Mouse (Mus musculus) heart, embryonic 11.5 days (tissue): ENCODE measurements around the gene Clcn3. TPM values are rescaled to one million over a fixed set of nuclear protein-coding genes. Genes with fewer than 3 reads are reported as not detected.
A peak's percentile ranks its signal among the peaks of the same experiment; 100 is the strongest.
"Not testable (repeated sequence)": the region's sequence is repeated elsewhere in the genome, so short reads cannot be mapped to it uniquely, and the experiment has no call there.

Experiments used
- ATAC-seq: fragments of 200-750 bp; cut with Nextera tagmentation; replicated peaks from 2 replicates; pipeline ENCODE4 v1.8.0; 2017; ENCODE audit warnings: moderate library complexity; ENCODE audit not compliant: insufficient number of reproducible peaks, low FRiP score, low TSS enrichment
- H3K27ac ChIP-seq: fragments of 300-500 bp; sonication (generic); 2 replicates; pipeline ENCODE4 v1.5.1; 2014; ENCODE audit warnings: mild to moderate bottlenecking, low read depth, low read length
- H3K27me3 ChIP-seq: fragments of 300-500 bp; sonication (generic); 2 replicates; pipeline ENCODE4 v1.6.1; 2014; ENCODE audit warnings: mild to moderate bottlenecking, low read length, mixed read lengths; ENCODE audit not compliant: control insufficient read depth, insufficient read depth
- H3K36me3 ChIP-seq: fragments of 300-500 bp; sonication (generic); 2 replicates; pipeline ENCODE4 v1.6.1; 2014; ENCODE audit warnings: mild to moderate bottlenecking, low read length, moderate library complexity, mixed read lengths; ENCODE audit not compliant: control insufficient read depth, insufficient read depth
- H3K4me1 ChIP-seq: fragments of 300-500 bp; sonication (generic); 2 replicates; pipeline ENCODE4 v1.6.1; 2014; ENCODE audit warnings: low read length; ENCODE audit not compliant: control insufficient read depth, insufficient read depth
- H3K4me2 ChIP-seq: fragments of 300-500 bp; sonication (generic); 2 replicates; pipeline ENCODE4 v1.6.1; 2014; ENCODE audit warnings: mild to moderate bottlenecking, moderate library complexity
- H3K4me3 ChIP-seq: fragments of 300-500 bp; sonication (generic); 2 replicates; pipeline ENCODE4 v1.5.1; 2014; ENCODE audit warnings: low read depth, low read length
- H3K9ac ChIP-seq: fragments of 300-500 bp; sonication (generic); 2 replicates; pipeline ENCODE4 v1.6.1; 2014; ENCODE audit warnings: mild to moderate bottlenecking, low read depth, low read length, moderate library complexity
- H3K9me3 ChIP-seq: fragments of 300-500 bp; sonication (generic); replicated peaks from 2 replicates; pipeline ENCODE4 v1.6.1; 2016; ENCODE audit warnings: low read length; ENCODE audit not compliant: control insufficient read depth
- WGBS: fragments of 180-500 bp; shearing (Covaris S2); extraction: QIAGEN DNeasy Blood & Tissue Kit; methylation state at CpG from one replicate; pipeline ENCODE4 v1.1.7; 2014; ENCODE audit not compliant: insufficient replicate concordance; 5-methylcytosine and 5-hydroxymethylcytosine counted together
- polyA plus RNA-seq: library from polyadenylated mRNA; unstranded; fragments of >200 nt; fragmentation: Nextera tagmentation; extraction: Ambion mirVana; gene quantifications from 2 replicates; pipeline ENCODE4 v1.2.1, GENCODE M21; 2014

Gene Clcn3
- polyA plus RNA-seq, result 24.4 and 29.2 TPM in 2 replicates

DNA sequence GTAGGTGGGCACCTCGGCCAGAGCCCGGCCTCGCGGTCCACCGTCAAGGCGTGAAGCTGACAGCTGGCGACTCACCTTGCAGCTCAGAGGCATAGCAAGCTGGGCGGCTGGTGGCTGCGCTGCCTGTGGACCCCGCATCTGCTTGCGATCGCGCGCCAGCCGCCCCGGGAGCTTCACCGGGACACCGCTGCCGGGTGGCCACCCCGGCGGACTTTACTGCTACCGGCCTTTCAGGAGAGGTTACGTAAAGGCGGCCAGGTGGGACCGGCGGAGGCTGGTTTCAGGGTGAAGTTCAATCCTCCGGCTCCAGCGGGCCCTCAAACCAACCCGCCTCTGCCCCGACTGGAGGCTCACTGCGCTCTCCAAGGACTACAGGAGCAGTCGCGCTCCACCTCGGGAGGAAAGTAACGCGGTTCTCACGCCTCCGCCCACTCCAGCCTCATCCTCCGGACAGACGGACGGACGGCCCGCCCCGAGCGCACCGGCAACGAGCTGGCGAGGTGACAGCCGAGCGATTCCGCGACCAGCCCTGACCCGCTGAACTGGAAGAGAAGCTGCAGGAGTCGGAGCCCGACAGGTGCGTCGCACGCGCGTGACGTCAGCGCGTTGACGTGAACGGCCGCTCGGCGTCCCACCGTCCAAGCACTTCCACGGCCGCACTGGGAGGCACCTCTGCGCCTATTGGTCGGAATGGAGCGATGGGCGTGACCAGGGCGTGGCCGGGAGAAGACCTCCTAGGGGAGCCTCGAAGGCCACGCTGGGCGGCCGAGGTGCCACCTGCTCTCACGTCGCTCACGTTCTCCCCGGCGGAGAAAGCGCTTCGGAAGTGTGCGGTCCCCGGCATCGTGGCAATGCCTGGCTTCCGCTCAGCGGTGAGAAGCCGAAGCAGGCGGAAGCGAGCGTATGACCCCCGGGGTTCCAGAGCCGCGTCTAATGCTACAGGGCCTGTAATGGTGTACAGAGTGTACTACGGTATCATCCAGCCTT, at the start of gene Clcn3:
Clcn3 (minus strand) TSS at position 600 of the 987 bp plus-strand sequence.
- ATAC-seq, result peak; percentile 100
- H3K27ac ChIP-seq, result peak within 1 kb of the TSS; percentile 93
- H3K4me1 ChIP-seq, result 0 out of 2 replicates have a peak, but pooled peaks cover 3% of the 10 kb centered on the region
- H3K4me3 ChIP-seq, result peak within 1 kb of the TSS; percentile 68
- H3K36me3 ChIP-seq, result no peaks in the 10 kb centered on the region
- H3K4me2 ChIP-seq, result peak within 1 kb of the TSS; percentile 88
- no peaks in the 10 kb centered on the region for H3K9me3 ChIP-seq
- under 1% methylated on average over 100 of the region's 101 CpGs for WGBS
- no peaks in the 10 kb centered on the region for H3K27me3 ChIP-seq
- H3K9ac ChIP-seq, result peak within 1 kb of the TSS; percentile 87

GRCm38 (mm10) chr8:60996468-60996867, 13.4 kb upstream of the Clcn3 start:
- Histone ChIP-seq H3K27me3 (no peaks in the 10 kb centered on the region), H3K9me3 (peaks cover 4% of the 10 kb centered on the region; the same call in 1 of the 2 replicates), H3K36me3 (no peaks in the 10 kb centered on the region), H3K4me2 (no peak overlapping the region), H3K4me1 (peaks cover 4% of the 10 kb centered on the region), H3K9ac (no peak overlapping the region), H3K4me3 (no peak overlapping the region), H3K27ac (no peak overlapping the region)
- 73% methylated on average over 3 of the region's 3 CpGs for WGBS
- no peak for ATAC-seq

- ATAC-seq, result no peak; the same call in 1 of the 2 replicates
- WGBS, result 2% methylated on average over 12 of the region's 12 CpGs
Measured at GRCm38 (mm10) chr8:60993639-60993986, 10.5 kb upstream of the Clcn3 start.

GRCm38 (mm10) chr8:60992910-60993638, 10.0 kb upstream of the Clcn3 start, which contains the start of gene Nek1:
Gene Nek1 (plus strand): TSS chr8:60993195.
- peak within 1 kb of the TSS; percentile 87 for H3K9ac ChIP-seq
- H3K27ac ChIP-seq, result peak within 1 kb of the TSS; percentile 93
- peak within 1 kb of the TSS; percentile 82 for H3K4me3 ChIP-seq
- ATAC-seq, result peak; percentile 95
- WGBS, result under 1% methylated on average over 57 of the region's 57 CpGs
- peaks cover under 1% of the 10 kb centered on the region; the same call in 1 of the 2 replicates for H3K9me3 ChIP-seq
- peaks cover 4% of the 10 kb centered on the region for H3K4me1 ChIP-seq
- peak within 1 kb of the TSS; percentile 73 for H3K4me2 ChIP-seq
- no peaks in the 10 kb centered on the region for H3K36me3 ChIP-seq
- no peaks in the 10 kb centered on the region for H3K27me3 ChIP-seq

More at GRCm38 (mm10) chr8:60993639-60993986, 10.5 kb upstream of the Clcn3 start:
- peak overlapping the region; percentile 87 for H3K9ac ChIP-seq
- H3K27ac ChIP-seq, result peak overlapping the region; percentile 93
- H3K4me2 ChIP-seq, result peak overlapping the region; percentile 73
- peaks cover 4% of the 10 kb centered on the region; the same call in 1 of the 2 replicates for H3K9me3 ChIP-seq
- no peaks in the 10 kb centered on the region for H3K27me3 ChIP-seq
- H3K36me3 ChIP-seq, result no peaks in the 10 kb centered on the region
- peaks cover 4% of the 10 kb centered on the region for H3K4me1 ChIP-seq
- H3K4me3 ChIP-seq, result peak overlapping the region; percentile 82

DNA sequence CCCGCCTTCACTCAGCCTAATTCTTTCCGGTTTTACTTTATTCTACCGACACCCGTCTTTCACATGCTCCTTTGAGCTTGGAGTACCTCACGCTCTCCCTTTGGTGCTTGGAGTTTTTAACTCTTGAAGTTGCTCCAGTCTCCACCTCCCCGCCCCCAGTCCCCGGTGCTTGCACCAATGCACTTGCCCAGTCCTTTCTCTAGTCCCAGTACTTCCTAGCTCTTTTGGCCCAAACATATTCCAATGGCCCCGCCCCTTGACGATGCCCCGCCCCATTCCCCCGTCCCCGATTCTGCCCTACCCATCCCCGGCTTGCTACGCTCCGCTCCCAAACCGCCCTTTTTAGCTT, 9.4 kb upstream of the Clcn3 start:
- peak; percentile 88 for ATAC-seq
- peak overlapping the region; percentile 82 for H3K4me3 ChIP-seq
- H3K9me3 ChIP-seq, result no peaks in the 10 kb centered on the region
- H3K4me2 ChIP-seq, result peak overlapping the region; percentile 73
- H3K4me1 ChIP-seq, result peaks cover 4% of the 10 kb centered on the region
- H3K9ac ChIP-seq, result peak overlapping the region; percentile 87
- H3K36me3 ChIP-seq, result no peaks in the 10 kb centered on the region
- WGBS, result under 1% methylated on average over 16 of the region's 16 CpGs
- peak overlapping the region; percentile 93 for H3K27ac ChIP-seq
- no peaks in the 10 kb centered on the region for H3K27me3 ChIP-seq

- H3K27me3 ChIP-seq, H3K27ac ChIP-seq, H3K9me3 ChIP-seq, H3K36me3 ChIP-seq, ATAC-seq, H3K9ac ChIP-seq, H3K4me1 ChIP-seq: not testable (repeated sequence)
- H3K4me3 ChIP-seq, result 0 out of 2 replicates have a peak overlapping the region, but pooled peaks have one; percentile 68
- H3K4me2 ChIP-seq, result peak overlapping the region; percentile 88
- WGBS, result 74% methylated on average over 17 of the region's 17 CpGs
Measured at GRCm38 (mm10) chr8:60984260-60985010, 1.3 kb upstream of the Clcn3 start.

DNA sequence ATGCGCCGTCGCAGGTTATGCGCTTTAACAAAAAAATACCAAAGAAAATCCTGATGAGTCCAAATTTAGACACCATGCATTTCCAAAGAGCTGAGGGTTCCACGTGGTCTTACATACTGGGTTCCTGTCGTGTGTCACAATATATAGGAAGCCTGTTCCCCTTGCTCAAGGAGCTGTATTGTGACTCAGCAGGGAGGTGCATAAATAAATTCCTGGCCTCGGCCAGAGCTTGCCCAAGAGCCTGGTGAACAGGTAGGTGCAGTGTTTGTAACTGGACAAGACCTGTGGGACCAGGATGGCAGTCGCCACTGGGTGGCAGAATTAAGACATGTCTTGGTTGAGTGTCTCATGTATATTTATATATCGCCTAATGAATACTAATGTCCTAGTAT, 584 bp upstream of the Clcn3 start:
- no peaks in the 10 kb centered on the region for H3K9me3 ChIP-seq
- ATAC-seq, result peak; percentile 69
- H3K4me1 ChIP-seq, result 0 out of 2 replicates have a peak, but pooled peaks cover 3% of the 10 kb centered on the region
- H3K4me2 ChIP-seq, result peak overlapping the region; percentile 88
- peak overlapping the region; percentile 93 for H3K27ac ChIP-seq
- H3K36me3 ChIP-seq, result no peaks in the 10 kb centered on the region
- H3K27me3 ChIP-seq, result no peaks in the 10 kb centered on the region
- H3K9ac ChIP-seq, result peak overlapping the region; percentile 68
- H3K4me3 ChIP-seq, result peak overlapping the region; percentile 68
- WGBS, result 11% methylated on average over 9 of the region's 9 CpGs

GRCm38 (mm10) chr8:60981388-60981787, 1.7 kb downstream of the Clcn3 start:
- Histone ChIP-seq H3K36me3 (no peaks in the 10 kb centered on the region), H3K4me3 (peak overlapping the region; percentile 68; the same call in 1 of the 2 replicates), H3K9me3 (no peaks in the 10 kb centered on the region), H3K27me3 (no peaks in the 10 kb centered on the region), H3K9ac (no peak overlapping the region), H3K27ac (no peak overlapping the region), H3K4me1 (0 out of 2 replicates have a peak, but pooled peaks cover 3% of the 10 kb centered on the region), H3K4me2 (peak overlapping the region; percentile 88)
- ATAC-seq, result no peak
- 19% methylated on average over 1 of the region's 1 CpGs for WGBS
